Comparison of ENCODE assay signal across 7 mouse cellular contexts in genomic region chr2:150788768-150789550, GRCm38 (mm10). TPM values are rescaled to one million over a fixed set of nuclear protein-coding genes. Genes with fewer than 3 reads are reported as not detected.
A peak's percentile ranks its signal among the peaks of the same experiment; 100 is the strongest.
DNase-seq lines count a peak whose midpoint lies in the region; ATAC-seq and TF ChIP-seq lines count a peak whose summit lies in the region.

No protein-coding gene starts in this region.

- peak overlapping the region; percentile 34; the same call in 1 of the 2 replicates for H3K9ac ChIP-seq in intestine, postnatal 0 days (ENCODE audit: low read depth, low read length)
- no peak overlapping the region for H3K9ac ChIP-seq in midbrain, embryonic 16.5 days (ENCODE audit: low read depth, low read length)

- H3K36me3 ChIP-seq in intestine, postnatal 0 days (ENCODE audit: control insufficient read depth, insufficient read depth), result peaks cover 3% of the 10 kb centered on the region; the same call in 1 of the 2 replicates
- H3K36me3 ChIP-seq in midbrain, embryonic 16.5 days (ENCODE audit: control insufficient read depth, insufficient read depth, low read length), result peaks cover 3% of the 10 kb centered on the region; the same call in 1 of the 2 replicates

- DNase-seq in adrenal gland, adult (ENCODE audit: inconsistent age in 2 of 2, low spot score in 1 of 2), result peak; percentile 79 to 93
- DNase-seq in cerebellum, adult 2 months, result peak; percentile 88
- peak; percentile 86 for DNase-seq in gastrocnemius, postnatal 14 days
- peak; percentile 80 to 88 for DNase-seq in left cerebral cortex, postnatal 14 days (ENCODE audit: low spot score in 2 of 2)
- DNase-seq in T-cell, adult 2 months (ENCODE audit: low spot score), result no peak

- intact Hi-C loops in gastrocnemius, postnatal 14 days (cut with DNase I; ENCODE audit: low total_unique reads), result loop anchor here (10.0 kb wide), 1 partner anchor 116 kb away; the partner anchor contains the start of genes Abhd12 and Gins1
- intact Hi-C loops in left cerebral cortex, postnatal 14 days (cut with DNase I), result no loop called here

- H3K9me3 ChIP-seq in intestine, postnatal 0 days (ENCODE audit: control insufficient read depth), result no peaks in the 10 kb centered on the region
- H3K9me3 ChIP-seq in midbrain, embryonic 16.5 days (replicated peaks; ENCODE audit: control insufficient read depth, low read length, poor library complexity, severe bottlenecking), result no peaks in the 10 kb centered on the region

- no peak for TF ChIP-seq POLR2A in cerebellum, adult 2 months (IDR thresholded peaks at IDR 0.05; ENCODE audit: borderline replicate concordance, insufficient read depth, low read length)

- ATAC-seq in intestine, postnatal 0 days, result no peak
- ATAC-seq in midbrain, embryonic 16.5 days, result no peak

- H3K4me3 ChIP-seq in cerebellum, adult 2 months (replicated peaks; ENCODE audit: insufficient read depth, low read depth, low read length), result peak overlapping the region; percentile 4
- H3K4me3 ChIP-seq in intestine, postnatal 0 days (ENCODE audit: low read depth, low read length), result no peak overlapping the region
- no peak overlapping the region for H3K4me3 ChIP-seq in midbrain, embryonic 16.5 days (ENCODE audit: low read depth, low read length)

- H3K27me3 ChIP-seq in cerebellum, adult 2 months (ENCODE audit: control insufficient read depth, insufficient read depth, low read length), result no peaks in the 10 kb centered on the region
- H3K27me3 ChIP-seq in intestine, postnatal 0 days (replicated peaks; ENCODE audit: control insufficient read depth, insufficient read depth, low read length), result no peaks in the 10 kb centered on the region
- no peaks in the 10 kb centered on the region for H3K27me3 ChIP-seq in midbrain, embryonic 16.5 days (ENCODE audit: control insufficient read depth, insufficient read depth, low read depth, low read length)

- TF ChIP-seq CTCF in cerebellum, adult 2 months (IDR thresholded peaks at IDR 0.05; ENCODE audit: borderline replicate concordance, insufficient read depth, low read depth, low read length), result peak; percentile 40; the same call in 1 of the 2 replicates
- peak; percentile 49; the same call in 1 of the 2 replicates for TF ChIP-seq CTCF in intestine, postnatal 0 days (IDR thresholded peaks at IDR 0.05; ENCODE audit: low read depth)

- 29% methylated on average over 4 of the region's 4 CpGs for WGBS in cerebellum, adult 2 months
- 56% methylated on average over 4 of the region's 4 CpGs for WGBS in intestine, postnatal 0 days
- 61% methylated on average over 4 of the region's 4 CpGs for WGBS in midbrain, embryonic 16.5 days

- no peak overlapping the region for H3K27ac ChIP-seq in cerebellum, adult 2 months (ENCODE audit: insufficient read depth, low read length)
- no peak overlapping the region for H3K27ac ChIP-seq in intestine, postnatal 0 days (ENCODE audit: low read depth, low read length)
- H3K27ac ChIP-seq in midbrain, embryonic 16.5 days (ENCODE audit: low read length), result peak overlapping the region; percentile 2; the same call in 1 of the 2 replicates

- peaks cover 6% of the 10 kb centered on the region for H3K4me1 ChIP-seq in cerebellum, adult 2 months (ENCODE audit: control insufficient read depth, insufficient read depth, low read length)
- H3K4me1 ChIP-seq in intestine, postnatal 0 days (replicated peaks; ENCODE audit: control insufficient read depth, insufficient read depth, low read length), result 0 out of 2 replicates have a peak, but pooled peaks cover 4% of the 10 kb centered on the region
- H3K4me1 ChIP-seq in midbrain, embryonic 16.5 days (ENCODE audit: control insufficient read depth, insufficient read depth, low read length), result peaks cover 23% of the 10 kb centered on the region

- H3K4me2 ChIP-seq in intestine, postnatal 0 days (replicated peaks; ENCODE audit: low read depth), result peak overlapping the region; percentile 13
- peak overlapping the region; percentile 84 for H3K4me2 ChIP-seq in midbrain, embryonic 16.5 days (ENCODE audit: low read length)

RNA-seq across cellular contexts. Expression of gene Pygb, which starts 2.4 kb away (rescaled TPM):
- 134 and 144 TPM in 2 replicates for polyA plus RNA-seq in cerebellum, adult 2 months (2012; rRNA removed)
- total RNA-seq in gastrocnemius, postnatal 14 days (2021), result 10 to 100 TPM; 10.6 to 12.3 TPM
- 42.3 and 43.7 TPM in 2 replicates for polyA plus RNA-seq in intestine, postnatal 0 days (2015; fragmentation: Nextera tagmentation; extraction: Ambion mirVana)
- 100 to 1,000 TPM; 120 to 124 TPM for total RNA-seq in left cerebral cortex, postnatal 14 days (2021)
- 108 and 133 TPM in 2 replicates for polyA plus RNA-seq in midbrain, embryonic 16.5 days (2015; fragmentation: Nextera tagmentation; extraction: Ambion mirVana)

RNA-seq across cellular contexts. Expression of gene Entpd6, which starts 40.1 kb away (rescaled TPM):
- 50.8 and 54.5 TPM in 2 replicates for polyA plus RNA-seq in cerebellum, adult 2 months (2012; rRNA removed)
- 1 to 10 TPM; 5.5 to 6.6 TPM for total RNA-seq in gastrocnemius, postnatal 14 days (2021)
- 8.0 and 8.2 TPM in 2 replicates for polyA plus RNA-seq in intestine, postnatal 0 days (2015; fragmentation: Nextera tagmentation; extraction: Ambion mirVana)
- 10 to 100 TPM; 53.4 to 58.7 TPM for total RNA-seq in left cerebral cortex, postnatal 14 days (2021)
- 75.3 and 85.7 TPM in 2 replicates for polyA plus RNA-seq in midbrain, embryonic 16.5 days (2015; fragmentation: Nextera tagmentation; extraction: Ambion mirVana)
